Mouse (Mus musculus) hindbrain, embryonic 11.5 days (tissue): ENCODE measurements around the gene Zfp280b. TPM values are rescaled to one million over a fixed set of nuclear protein-coding genes. Genes with fewer than 3 reads are reported as not detected.

Experiments used
- ATAC-seq: fragments of 200-750 bp; cut with Nextera tagmentation; 2 replicates; pipeline ENCODE4 v1.8.0; 2017; ENCODE audit warnings: mild to moderate bottlenecking, moderate TSS enrichment, moderate library complexity; ENCODE audit not compliant: low FRiP score
- DNase-seq: peaks from one replicate; pipeline ENCODE4 v3.0.0-alpha.2; 2015; ENCODE audit warnings: low spot score
- H3K27ac ChIP-seq: fragments of 300-500 bp; sonication (generic); 2 replicates; pipeline ENCODE4 v1.5.1; 2014; ENCODE audit warnings: mild to moderate bottlenecking, low read depth, low read length
- H3K27me3 ChIP-seq: fragments of 300-500 bp; sonication (generic); 2 replicates; pipeline ENCODE4 v1.6.1; 2014; ENCODE audit warnings: mild to moderate bottlenecking, low read length, moderate library complexity, mixed read lengths; ENCODE audit not compliant: control insufficient read depth, insufficient read depth
- H3K36me3 ChIP-seq: fragments of 300-500 bp; sonication (generic); 2 replicates; pipeline ENCODE4 v1.6.1; 2014; ENCODE audit warnings: mild to moderate bottlenecking, low read length, moderate library complexity, mixed read lengths; ENCODE audit not compliant: control insufficient read depth, insufficient read depth
- H3K4me1 ChIP-seq: fragments of 300-500 bp; sonication (generic); replicated peaks from 2 replicates; pipeline ENCODE4 v1.6.1; 2014; ENCODE audit warnings: low read length, mixed read lengths; ENCODE audit not compliant: control insufficient read depth, insufficient read depth
- H3K4me2 ChIP-seq: fragments of 300-500 bp; sonication (generic); replicated peaks from 2 replicates; pipeline ENCODE4 v1.6.1; 2014; ENCODE audit warnings: mild to moderate bottlenecking, low read depth, low read length
- H3K4me3 ChIP-seq: fragments of 300-500 bp; sonication (generic); 2 replicates; pipeline ENCODE4 v1.5.1; 2014; ENCODE audit warnings: low read depth, low read length
- H3K9ac ChIP-seq: fragments of 300-500 bp; sonication (generic); 2 replicates; pipeline ENCODE4 v1.6.1; 2014; ENCODE audit warnings: low read depth, low read length
- H3K9me3 ChIP-seq: fragments of 300-500 bp; sonication (generic); 2 replicates; pipeline ENCODE4 v1.6.1; 2016; ENCODE audit warnings: low read length; ENCODE audit not compliant: control insufficient read depth
- WGBS: fragments of 180-500 bp; shearing (Covaris S2); extraction: QIAGEN DNeasy Blood & Tissue Kit; methylation state at CpG from one replicate; pipeline ENCODE4 v1.1.7; 2014; 5-methylcytosine and 5-hydroxymethylcytosine counted together
- polyA plus RNA-seq: library from polyadenylated mRNA; unstranded; fragments of >200 nt; fragmentation: Nextera tagmentation; extraction: Ambion mirVana; gene quantifications from 2 replicates; pipeline ENCODE4 v1.2.1, GENCODE M21; 2014

Zfp280b gene
- polyA plus RNA-seq, 1 experiment from 2014 or later = 28.3 TPM

DNA sequence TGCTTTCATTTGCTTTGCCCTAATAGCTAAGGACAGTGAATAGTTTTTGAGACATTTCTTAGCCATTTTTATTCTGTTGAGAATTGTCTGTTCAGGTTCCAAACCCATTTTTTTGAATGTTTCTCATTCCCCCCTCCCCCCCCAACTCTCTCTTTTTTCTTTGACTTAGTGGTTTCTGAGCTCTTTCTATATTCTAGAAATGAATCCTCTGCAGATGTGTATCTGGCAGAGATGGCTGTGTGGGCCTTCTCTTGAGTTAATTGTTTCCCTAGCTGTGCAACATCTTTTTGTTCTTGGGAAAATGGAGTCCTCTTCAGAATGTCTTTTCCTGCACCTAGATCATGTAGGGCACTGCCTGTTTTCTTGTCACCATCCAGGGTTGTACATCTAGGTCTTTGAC is 2.8 kb downstream of the Zfp280b start:
- Histone ChIP-seq H3K36me3 (peaks cover 22% of the 10 kb centered on the region), H3K27me3 (no peaks in the 10 kb centered on the region), H3K27ac (no peak overlapping the region), H3K9me3 (no peaks in the 10 kb centered on the region), H3K4me1 (no peaks in the 10 kb centered on the region), H3K4me2 (no peak overlapping the region), H3K9ac (no peak overlapping the region), H3K4me3 (no peak overlapping the region)
- ATAC-seq (no peak), DNase-seq (no peak)

DNA sequence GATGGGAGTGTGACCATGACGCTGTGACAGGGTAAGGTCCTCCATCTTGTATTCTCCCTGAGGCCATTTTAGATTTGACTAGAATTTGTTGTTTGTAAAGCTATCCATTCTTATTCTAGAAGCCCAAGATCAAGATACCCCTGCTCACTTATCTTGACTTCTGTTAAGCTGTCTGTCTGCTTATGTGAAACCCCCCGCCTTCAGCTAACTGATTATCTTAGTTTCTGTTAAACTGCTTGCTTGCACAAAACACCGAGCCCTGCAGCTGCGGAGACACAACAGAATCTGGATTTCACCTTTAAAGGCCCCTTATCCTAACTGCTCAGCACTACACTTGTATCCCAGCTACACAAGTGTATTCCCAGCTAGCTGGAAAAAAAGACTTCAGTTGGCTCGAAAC is 4.5 kb downstream of the Zfp280b start:
- peaks cover 25% of the 10 kb centered on the region for H3K36me3 ChIP-seq
- WGBS = 95% methylated on average over 5 of the region's 5 CpGs
- H3K9me3 ChIP-seq = no peaks in the 10 kb centered on the region
- DNase-seq (no peak), ATAC-seq (no peak)
- no peaks in the 10 kb centered on the region for H3K4me1 ChIP-seq
- no peak overlapping the region for H3K9ac ChIP-seq
- H3K4me3 ChIP-seq = no peak overlapping the region
- no peaks in the 10 kb centered on the region for H3K27me3 ChIP-seq
- no peak overlapping the region for H3K27ac ChIP-seq
- no peak overlapping the region for H3K4me2 ChIP-seq

DNA sequence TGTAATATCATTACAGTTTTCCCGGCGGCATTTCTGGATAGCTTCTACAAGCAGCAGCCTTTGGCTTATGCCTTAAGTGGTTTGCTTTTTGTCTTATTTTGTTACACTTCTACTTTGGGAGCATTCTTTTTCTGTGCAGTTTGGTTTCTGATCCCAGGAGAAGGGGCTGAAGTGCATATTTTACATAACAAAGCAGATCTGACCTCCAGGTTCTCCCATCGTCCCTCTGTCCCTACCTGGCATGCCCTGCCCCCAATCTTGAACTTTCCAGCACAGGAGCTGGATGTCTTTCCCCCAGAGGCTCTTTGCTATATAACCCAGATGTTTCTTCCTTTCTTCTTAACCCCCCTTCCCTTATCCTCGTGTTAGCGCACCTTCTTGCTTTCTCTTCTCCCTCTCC is 12.9 kb downstream of the Zfp280b start:
- Histone ChIP-seq H3K27me3 (no peaks in the 10 kb centered on the region), H3K9me3 (no peaks in the 10 kb centered on the region), H3K4me2 (no peak overlapping the region), H3K27ac (no peak overlapping the region), H3K4me3 (no peak overlapping the region), H3K9ac (no peak overlapping the region), H3K4me1 (no peaks in the 10 kb centered on the region), H3K36me3 (peaks cover 2% of the 10 kb centered on the region)
- DNase-seq = no peak
- whole genome bisulfite sequencing = 48% methylated on average over 5 of the region's 5 CpGs
- no peak for ATAC-seq

DNA sequence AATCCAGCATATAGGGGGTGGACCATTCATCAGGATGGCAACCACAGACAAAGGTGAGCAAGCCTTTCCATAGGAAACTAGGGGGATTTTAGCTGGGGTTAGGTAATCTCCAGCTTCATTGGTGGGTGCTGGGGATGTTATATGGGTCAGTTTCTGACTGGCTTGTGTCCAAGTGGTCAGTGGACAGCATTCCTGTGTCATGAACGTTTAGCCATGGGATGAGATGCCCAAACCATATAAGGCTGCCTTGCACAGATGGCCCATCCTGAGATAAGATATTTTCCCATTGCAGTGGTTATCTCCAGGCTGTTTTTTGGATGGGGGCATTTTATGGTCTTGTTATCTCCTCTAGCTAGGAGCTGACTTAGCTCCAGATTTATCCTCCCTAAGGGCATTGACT is 14.3 kb downstream of the Zfp280b start:
- ATAC-seq (no peak), DNase-seq (no peak)
- no peaks in the 10 kb centered on the region for H3K4me1 ChIP-seq
- WGBS = 56% methylated on average over 1 of the region's 1 CpGs
- no peak overlapping the region for H3K4me2 ChIP-seq
- no peak overlapping the region for H3K9ac ChIP-seq
- H3K27me3 ChIP-seq = no peaks in the 10 kb centered on the region
- no peak overlapping the region for H3K27ac ChIP-seq
- no peaks in the 10 kb centered on the region for H3K36me3 ChIP-seq
- H3K4me3 ChIP-seq = no peak overlapping the region
- no peaks in the 10 kb centered on the region for H3K9me3 ChIP-seq

DNA sequence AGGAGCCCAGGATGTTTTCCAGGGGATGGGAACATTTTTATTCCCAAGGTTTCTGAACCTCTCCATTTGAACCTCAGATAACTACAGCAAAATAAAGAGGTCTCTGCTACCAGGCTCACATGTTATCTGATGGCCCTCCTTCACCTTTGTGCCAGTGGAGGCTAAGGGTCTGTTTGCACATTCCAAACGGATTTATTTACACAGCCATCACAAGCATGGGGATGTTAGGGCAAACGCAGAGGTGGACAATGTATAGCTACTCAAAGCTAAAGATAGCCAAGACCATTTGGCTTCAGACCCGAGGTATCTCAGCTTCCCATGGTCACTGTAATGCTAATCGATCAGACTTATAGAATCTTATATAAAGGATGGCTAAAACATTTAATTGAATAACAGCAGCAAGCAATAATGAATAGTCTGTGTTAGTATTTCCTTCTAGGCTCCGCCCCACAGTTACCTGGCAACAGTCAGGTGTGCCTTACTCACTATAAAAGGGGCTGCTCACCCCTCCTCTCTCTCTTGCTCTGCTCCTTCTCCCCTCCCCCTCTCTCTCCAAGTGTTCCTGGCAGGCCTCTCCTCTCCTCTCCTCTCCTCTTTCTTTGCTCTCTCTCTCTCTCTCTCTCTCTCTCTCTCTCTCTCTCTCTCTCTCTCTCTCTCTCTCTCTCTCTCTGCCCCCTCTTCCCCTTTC is 14.9 kb downstream of the Zfp280b start:
- Histone ChIP-seq H3K4me3 (no peak overlapping the region), H3K9me3 (no peaks in the 10 kb centered on the region), H3K9ac (no peak overlapping the region), H3K36me3 (no peaks in the 10 kb centered on the region), H3K27ac (no peak overlapping the region), H3K4me1 (no peaks in the 10 kb centered on the region), H3K4me2 (no peak overlapping the region), H3K27me3 (no peaks in the 10 kb centered on the region)
- no peak for DNase-seq
- ATAC-seq = no peak
- 54% methylated on average over 5 of the region's 5 CpGs for WGBS

DNA sequence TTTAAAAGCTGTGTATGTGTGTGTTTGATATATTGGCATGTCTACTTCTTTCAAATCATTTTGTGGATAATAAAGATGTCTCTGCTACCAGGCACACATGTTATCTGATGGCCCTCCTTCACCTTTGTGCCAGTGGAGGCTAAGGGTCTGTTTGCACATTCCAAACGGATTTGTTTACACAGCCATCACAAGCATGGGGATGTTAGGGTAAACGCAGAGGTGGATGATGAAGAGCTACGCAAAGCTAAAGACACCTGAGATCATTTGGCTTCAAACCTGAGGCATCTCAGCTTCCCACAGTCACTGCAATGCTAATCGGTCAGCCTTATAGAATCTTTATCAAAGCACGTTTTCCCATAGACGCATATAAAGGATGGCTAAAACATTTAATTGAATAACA is 16.5 kb downstream of the Zfp280b start:
- 58% methylated on average over 6 of the region's 6 CpGs for WGBS
- DNase-seq (no peak), ATAC-seq (no peak)
- no peak overlapping the region for H3K27ac ChIP-seq
- H3K4me2 ChIP-seq = no peak overlapping the region
- no peak overlapping the region for H3K9ac ChIP-seq
- H3K9me3 ChIP-seq = no peaks in the 10 kb centered on the region
- no peak overlapping the region for H3K4me3 ChIP-seq
- H3K27me3 ChIP-seq = no peaks in the 10 kb centered on the region
- H3K4me1 ChIP-seq = no peaks in the 10 kb centered on the region
- no peaks in the 10 kb centered on the region for H3K36me3 ChIP-seq

DNA sequence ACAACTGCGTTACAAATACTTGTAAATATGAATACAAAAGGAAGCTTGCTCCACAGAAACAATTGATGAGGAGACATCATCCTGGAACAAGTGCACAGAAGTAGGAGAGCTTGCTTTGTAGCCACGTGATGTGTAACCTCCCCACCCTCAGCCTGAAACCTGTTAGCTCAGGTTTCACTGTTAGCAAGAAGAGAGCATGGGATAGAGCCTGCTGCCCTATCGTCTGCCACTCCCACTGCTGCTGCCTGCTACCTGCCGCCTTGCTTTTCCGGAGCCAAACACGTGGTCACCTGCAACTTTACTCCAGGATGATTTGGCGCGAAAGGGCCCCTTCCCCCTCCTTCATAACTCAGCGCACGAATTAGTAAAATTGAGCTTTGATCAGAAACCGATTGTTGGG is 19.4 kb downstream of the Zfp280b start:
- Histone ChIP-seq H3K27me3 (no peaks in the 10 kb centered on the region), H3K9me3 (no peaks in the 10 kb centered on the region), H3K36me3 (no peaks in the 10 kb centered on the region), H3K4me2 (no peak overlapping the region), H3K9ac (no peak overlapping the region), H3K27ac (no peak overlapping the region), H3K4me1 (no peaks in the 10 kb centered on the region), H3K4me3 (no peak overlapping the region)
- DNase-seq (no peak), ATAC-seq (no peak)
- 78% methylated on average over 11 of the region's 11 CpGs for WGBS

DNA sequence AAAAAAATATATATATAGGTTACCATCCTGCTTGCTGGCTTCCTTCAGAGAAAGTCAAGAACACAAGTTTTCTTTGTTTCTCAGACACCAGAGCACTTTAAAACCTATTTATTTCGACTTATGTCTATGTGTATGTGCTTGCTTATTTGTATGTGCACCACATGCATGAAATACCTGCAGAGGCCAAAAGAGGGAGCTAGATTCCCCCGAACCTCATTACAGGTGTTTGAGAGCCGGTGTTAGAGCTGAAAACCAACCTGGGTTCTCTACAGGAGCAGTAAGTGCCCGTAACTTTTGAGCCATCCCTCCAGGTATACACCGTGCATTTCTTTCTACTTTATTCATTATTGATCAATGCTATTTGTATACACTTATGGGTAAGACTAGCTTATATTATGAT is 30.0 kb downstream of the Zfp280b start:
- no peak for ATAC-seq
- Histone ChIP-seq H3K27me3 (no peaks in the 10 kb centered on the region), H3K9ac (no peak overlapping the region), H3K4me1 (no peaks in the 10 kb centered on the region), H3K36me3 (no peaks in the 10 kb centered on the region), H3K4me3 (no peak overlapping the region), H3K4me2 (no peak overlapping the region), H3K9me3 (no peaks in the 10 kb centered on the region), H3K27ac (no peak overlapping the region)
- no peak for DNase-seq
- WGBS = 87% methylated on average over 5 of the region's 5 CpGs

DNA sequence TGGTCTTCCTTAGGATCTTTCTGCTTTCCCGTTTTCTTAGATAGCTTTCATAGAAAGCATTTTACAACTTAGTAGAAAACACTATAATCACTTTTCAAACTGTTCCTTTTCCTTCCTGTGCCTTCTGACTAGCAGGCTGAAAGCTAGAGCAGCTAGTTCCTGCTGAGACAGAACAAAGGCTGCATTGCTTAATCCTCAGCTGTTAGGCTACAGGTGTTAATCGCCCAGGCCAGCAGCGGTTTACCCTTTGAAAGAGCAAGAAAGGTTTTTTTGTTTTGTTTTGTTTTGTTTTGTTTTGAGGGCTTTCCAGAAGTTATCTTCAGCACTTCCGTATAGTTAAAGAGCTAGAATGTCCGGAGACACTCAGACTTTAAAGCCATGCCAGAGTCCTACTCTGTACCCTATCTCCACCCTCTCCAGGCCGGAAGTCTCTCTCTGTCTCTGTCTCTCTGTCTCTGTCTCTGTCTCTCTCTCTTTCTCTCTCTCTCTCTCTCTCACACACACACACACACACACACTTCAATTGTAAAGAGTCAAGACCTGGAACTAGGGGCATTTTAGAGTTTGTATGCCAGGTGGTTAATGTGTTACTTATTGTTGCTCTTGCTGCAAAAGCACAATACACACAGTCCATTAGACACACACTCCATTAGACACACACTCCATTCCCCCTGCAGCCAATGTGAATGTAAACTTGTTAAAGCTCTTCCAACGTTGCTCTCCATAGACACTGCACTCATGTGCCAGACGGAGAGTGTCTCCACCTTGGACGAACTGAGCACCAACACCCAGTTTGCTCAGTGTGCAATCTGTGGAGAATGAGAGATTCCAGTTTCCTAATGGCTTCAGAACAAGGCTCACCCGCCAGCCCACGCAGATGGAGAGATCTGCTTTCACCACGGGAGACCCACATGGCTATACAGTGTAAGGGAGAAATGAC is 35.5 kb downstream of the Zfp280b start:
- Histone ChIP-seq H3K4me2 (no peak overlapping the region), H3K4me1 (no peaks in the 10 kb centered on the region), H3K9me3 (no peaks in the 10 kb centered on the region), H3K27ac (no peak overlapping the region), H3K4me3 (no peak overlapping the region), H3K27me3 (no peaks in the 10 kb centered on the region), H3K9ac (no peak overlapping the region), H3K36me3 (no peaks in the 10 kb centered on the region)
- no peak for ATAC-seq
- 32% methylated on average over 12 of the region's 12 CpGs for WGBS
- DNase-seq = peak; percentile 11
